Mouse (Mus musculus): ENCODE results near the gene Leng1. TPM values are rescaled to one million over a fixed set of nuclear protein-coding genes. Genes with fewer than 3 reads are reported as not detected.
A peak's percentile ranks its signal among the peaks of the same experiment; 100 is the strongest.

Leng1 gene
- total RNA-seq, 2 experiments from 2014 or later: 11.9 to 13.2 TPM

GRCm38 (mm10) chr7:3629543-3630477 lies 35.8 kb downstream of the Leng1 start, which contains the start of the genes Tfpt and Prpf31:
TSS of gene Tfpt (minus strand) at chr7:3629929.
TSS of gene Prpf31 (plus strand) at chr7:3629985.
- peak; percentile 92 for DNase-seq

GRCm38 (mm10) chr7:3629030-3629429 lies 36.6 kb downstream of the Leng1 start:
- no peak for DNase-seq

GRCm38 (mm10) chr7:3617242-3617995 lies 48.2 kb downstream of the Leng1 start, which contains the start of gene Ndufa3:
TSS of gene Ndufa3 (plus strand) at chr7:3617373.
- peak; percentile 90 for DNase-seq

GRCm38 (mm10) chr7:3616389-3617241 lies 49.0 kb downstream of the Leng1 start:
- DNase-seq: no peak

GRCm38 (mm10) chr7:3616057-3616388 lies 49.6 kb downstream of the Leng1 start, which contains the start of gene Oscar:
TSS of gene Oscar (minus strand) at chr7:3616157.
- DNase-seq: no peak

- DNase-seq: no peak
Observed at GRCm38 (mm10) chr7:3614021-3614420, 51.6 kb downstream of the Leng1 start.

- DNase-seq: no peak
Observed at GRCm38 (mm10) chr7:3611006-3611405, 54.6 kb downstream of the Leng1 start.

GRCm38 (mm10) chr7:3610437-3610836 lies 55.2 kb downstream of the Leng1 start:
- DNase-seq: no peak

Small RNA genes lying within 50 kb of the gene (microRNA-seq; reads per million reads assigned to microRNA genes)
- gene Mir3572: 6.0 reads per million, percentile 7 among the genes with 10 or more reads in this experiment

Other genes with a start within 250 kb of the Leng1 start
- 1 to 10 TPM; 1.5 to 6.5 TPM for gene Cacng6, start 241.6 kb downstream of the Leng1 start, total RNA-seq (2021)
- gene Tarm1, start 163.2 kb downstream of the Leng1 start, total RNA-seq (2021): 1 to 10 TPM; 4.3 to 6.6 TPM
- under 1 TPM; 0.58 to 0.72 TPM for gene Oscar, start 49.7 kb downstream of the Leng1 start, total RNA-seq (2021)
- 1,000 to 10,000 TPM; 1,038 to 1,129 TPM for gene Ndufa3, start 48.5 kb downstream of the Leng1 start, total RNA-seq (2021)
- gene Tfpt, start 35.9 kb downstream of the Leng1 start, total RNA-seq (2021): 10 to 100 TPM; 24.1 to 26.4 TPM
- 10 to 100 TPM; 34.5 to 39.4 TPM for gene Prpf31, start 35.9 kb downstream of the Leng1 start, total RNA-seq (2021)
- gene Cnot3, start 20.6 kb downstream of the Leng1 start, total RNA-seq (2021): 10 to 100 TPM; 56.7 to 58.5 TPM
- 1 to 10 TPM; 8.6 to 9.2 TPM for gene Tmc4, start 11.7 kb upstream of the Leng1 start, total RNA-seq (2021)
- 100 to 1,000 TPM in 1 of 2 experiments, 10 to 100 TPM in 1; 99.1 to 114 TPM for gene Tsen34, start 27.0 kb upstream of the Leng1 start, total RNA-seq (2021)
- gene Mboat7, start 27.7 kb upstream of the Leng1 start, total RNA-seq (2021): 10 to 100 TPM; 48.7 to 59.6 TPM
- 1,000 to 10,000 TPM; 1,078 to 1,086 TPM for gene Rps9, start 38.2 kb upstream of the Leng1 start, total RNA-seq (2021)
- gene Pirb, start 54.6 kb upstream of the Leng1 start, total RNA-seq (2021): 1 to 10 TPM; 2.3 to 2.5 TPM
- gene Gm15448, start 159.8 kb upstream of the Leng1 start, total RNA-seq (2021): under 1 TPM; 0.36 to 0.48 TPM
- under 1 TPM; 0.57 to 0.70 TPM for gene Pira2, start 179.2 kb upstream of the Leng1 start, total RNA-seq (2021)
- under 1 TPM in 1 of 2 experiments, not detected in 1; 0.66 TPM for gene Gm14548, start 232.3 kb upstream of the Leng1 start, total RNA-seq (2021)
- under 1 TPM; 0.42 to 0.45 TPM for gene Lilra6, start 249.7 kb upstream of the Leng1 start, total RNA-seq (2021)

Measured in adrenal gland, postnatal 10 days (tissue).